Mouse (Mus musculus) urinary bladder, postnatal 25 days (tissue): ENCODE measurements around the gene Olfr544.

Experiments
- DNase-seq: peaks from one replicate; pipeline ENCODE4 v3.0.0; 2022; ENCODE audit warnings: low spot score

Gene Olfr544

DNA sequence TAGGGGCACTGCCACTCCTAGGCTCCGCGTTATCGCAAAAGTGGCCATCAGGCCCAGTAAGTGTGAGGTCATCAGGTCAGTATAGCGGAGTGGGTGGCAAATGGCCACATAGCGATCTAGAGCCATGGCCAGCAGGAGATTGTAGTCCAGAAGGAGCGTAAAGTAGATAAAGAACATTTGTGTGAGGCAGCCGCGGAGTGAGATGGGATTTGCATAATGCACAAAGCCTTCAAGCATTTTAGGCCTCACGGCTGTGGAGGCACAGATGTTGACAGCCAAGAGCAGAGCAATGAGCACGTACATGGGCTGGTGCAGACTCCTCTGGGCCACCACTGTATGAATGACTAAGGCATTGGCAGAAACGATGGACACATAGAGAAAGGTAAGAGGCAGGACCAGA is 10.7 kb downstream of the Olfr544 start:
- no peak for DNase-seq

DNA sequence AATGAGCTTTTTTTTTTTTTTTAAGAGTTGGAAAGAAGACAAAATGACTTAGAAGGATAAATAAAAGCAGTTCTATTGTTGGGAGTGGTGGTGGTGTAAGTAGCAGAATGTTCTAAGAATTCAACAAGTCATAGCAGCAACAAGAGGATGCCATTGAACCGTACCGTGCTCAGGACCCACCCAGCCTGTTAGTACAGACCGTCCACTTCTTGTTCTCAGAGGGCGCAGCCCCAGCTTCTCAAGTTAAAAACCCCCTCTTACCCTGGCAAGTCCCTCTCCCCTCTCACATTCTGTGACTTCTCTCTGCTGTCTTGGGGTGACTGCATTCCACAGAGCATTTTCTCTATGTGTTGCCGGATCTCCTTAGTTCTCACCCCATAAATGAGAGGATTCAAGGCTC is 11.5 kb downstream of the Olfr544 start:
- DNase-seq, result no peak

DNA sequence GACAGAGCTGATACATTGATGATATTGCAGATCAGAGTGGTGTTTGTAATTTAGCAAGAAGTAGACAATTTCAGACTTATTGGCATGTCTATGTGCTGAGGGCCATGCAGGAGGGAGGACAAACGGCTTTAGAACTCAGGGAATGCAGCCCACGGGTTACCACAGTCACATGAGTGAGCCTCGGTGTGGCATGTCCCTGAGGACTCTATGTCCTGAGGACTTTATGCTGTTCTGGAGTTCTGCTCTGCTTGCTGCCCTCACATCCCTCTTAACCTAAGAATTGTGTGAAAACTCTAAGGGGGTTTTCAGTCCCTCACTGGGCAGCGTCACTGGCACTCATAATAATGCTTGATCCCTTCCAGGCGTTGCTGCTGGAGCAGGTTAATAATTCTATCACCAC is 15.4 kb downstream of the Olfr544 start:
- no peak for DNase-seq

DNA sequence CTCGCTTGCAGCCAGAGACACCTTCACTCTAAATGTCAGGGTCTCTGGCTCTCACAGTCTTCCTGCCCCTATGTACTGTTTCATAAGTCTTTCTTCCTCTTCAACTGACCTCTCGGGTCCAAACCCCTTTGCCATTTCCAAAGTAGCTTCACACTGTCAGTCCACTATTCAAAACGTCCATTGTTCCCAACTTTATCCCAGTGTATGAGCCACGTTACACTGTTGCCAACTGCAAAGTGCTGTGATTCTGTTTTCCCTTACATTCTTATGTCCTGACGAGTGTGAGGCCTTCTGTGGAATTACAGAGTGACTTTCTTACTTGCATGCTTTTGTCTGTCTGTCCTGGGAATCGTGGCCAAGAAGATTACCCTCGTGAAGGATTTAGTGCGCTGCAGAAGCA is 20.5 kb downstream of the Olfr544 start:
- no peak for DNase-seq

DNA sequence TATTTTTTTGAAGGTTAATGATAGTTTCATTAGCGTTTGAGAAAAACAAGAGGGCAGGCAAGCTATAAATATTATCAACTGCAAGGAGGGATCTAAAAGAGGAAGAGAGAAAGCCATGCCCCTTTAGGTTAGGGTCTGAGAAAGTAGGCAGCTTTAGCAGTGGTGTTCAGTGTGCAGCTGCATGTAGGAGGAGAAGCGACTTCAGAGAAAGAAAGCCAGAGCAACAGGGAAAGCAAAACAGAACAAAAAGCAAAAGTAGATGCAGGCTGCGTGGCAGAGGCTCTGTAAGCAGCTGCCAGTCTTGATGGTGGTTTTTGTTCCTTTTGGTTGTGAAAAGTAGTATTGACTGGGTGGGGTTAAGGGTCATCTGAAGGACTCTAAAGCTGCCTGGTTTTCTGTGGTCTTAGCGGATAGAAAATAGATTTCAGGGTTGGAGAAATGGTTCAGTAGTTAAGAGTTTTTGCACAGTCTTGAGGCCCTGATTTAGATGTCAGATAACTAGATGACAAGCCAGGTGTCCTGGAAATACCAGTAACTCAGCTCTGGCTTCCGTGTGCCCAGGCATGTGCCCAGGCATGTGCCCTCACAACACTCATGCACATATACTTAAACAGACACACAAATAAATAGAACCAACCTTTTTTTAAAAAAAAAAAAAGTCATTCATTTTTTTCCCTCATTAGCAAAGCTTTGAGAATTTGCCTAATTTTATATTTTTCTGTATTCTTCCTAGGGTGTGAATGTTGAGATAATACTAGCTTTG is 29.3 kb downstream of the Olfr544 start:
- no peak for DNase-seq

DNA sequence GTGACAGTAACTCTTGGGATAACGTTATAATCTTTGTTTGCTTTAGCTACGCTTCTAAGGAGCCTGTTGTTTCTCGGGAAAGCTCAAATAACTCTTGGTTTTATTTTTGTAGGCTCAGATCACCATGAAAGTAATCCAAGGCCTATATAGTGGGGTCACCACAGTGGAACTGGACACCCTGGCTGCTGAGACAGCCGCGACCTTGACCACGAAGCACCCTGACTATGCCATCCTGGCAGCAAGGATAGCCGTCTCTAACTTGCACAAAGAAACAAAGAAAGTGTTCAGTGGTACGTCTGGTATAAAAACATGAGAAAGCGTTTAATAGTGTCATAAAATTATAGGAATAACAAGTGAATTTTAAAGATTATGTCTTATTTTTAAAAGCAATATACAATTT is 41.7 kb downstream of the Olfr544 start:
- DNase-seq, result no peak

DNA sequence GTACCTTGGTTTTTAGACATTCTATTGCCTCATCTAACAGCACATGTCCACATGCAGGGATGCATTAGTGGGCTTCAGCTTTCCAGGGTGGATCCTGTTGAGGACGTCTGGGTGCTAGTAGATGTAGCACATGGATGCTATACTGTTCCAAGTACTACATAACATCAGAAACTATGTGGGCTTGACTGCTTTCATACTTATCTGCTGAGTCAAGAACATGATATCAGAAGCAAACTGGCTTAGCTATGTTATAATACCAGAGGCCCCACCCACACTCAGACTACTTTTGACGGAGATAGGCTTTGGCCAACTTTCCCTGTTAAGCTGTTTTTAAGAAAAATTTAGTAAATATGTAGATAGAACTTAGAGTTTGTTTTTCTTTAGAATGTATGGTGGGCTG is 43.8 kb downstream of the Olfr544 start:
- DNase-seq, result no peak

DNA sequence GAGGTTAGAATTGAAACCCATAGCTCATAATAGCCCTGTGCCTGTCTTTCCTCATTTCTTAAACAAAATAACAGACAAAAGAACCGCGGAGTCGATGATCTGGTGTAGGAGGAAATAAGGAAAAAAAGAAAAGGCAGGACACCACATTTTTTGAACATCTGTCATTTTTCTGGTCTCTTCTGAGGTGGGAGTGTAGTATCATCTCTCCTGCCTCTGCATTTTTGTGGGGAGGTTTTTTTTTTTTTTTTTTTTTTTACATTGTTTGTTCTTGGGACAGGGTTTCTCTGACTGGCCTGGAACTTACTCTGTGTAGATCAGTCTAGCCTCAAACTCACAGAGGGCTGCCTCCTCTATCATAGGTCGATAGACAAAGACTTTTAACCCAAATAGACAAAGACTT is 45.7 kb downstream of the Olfr544 start:
- no peak for DNase-seq

DNA sequence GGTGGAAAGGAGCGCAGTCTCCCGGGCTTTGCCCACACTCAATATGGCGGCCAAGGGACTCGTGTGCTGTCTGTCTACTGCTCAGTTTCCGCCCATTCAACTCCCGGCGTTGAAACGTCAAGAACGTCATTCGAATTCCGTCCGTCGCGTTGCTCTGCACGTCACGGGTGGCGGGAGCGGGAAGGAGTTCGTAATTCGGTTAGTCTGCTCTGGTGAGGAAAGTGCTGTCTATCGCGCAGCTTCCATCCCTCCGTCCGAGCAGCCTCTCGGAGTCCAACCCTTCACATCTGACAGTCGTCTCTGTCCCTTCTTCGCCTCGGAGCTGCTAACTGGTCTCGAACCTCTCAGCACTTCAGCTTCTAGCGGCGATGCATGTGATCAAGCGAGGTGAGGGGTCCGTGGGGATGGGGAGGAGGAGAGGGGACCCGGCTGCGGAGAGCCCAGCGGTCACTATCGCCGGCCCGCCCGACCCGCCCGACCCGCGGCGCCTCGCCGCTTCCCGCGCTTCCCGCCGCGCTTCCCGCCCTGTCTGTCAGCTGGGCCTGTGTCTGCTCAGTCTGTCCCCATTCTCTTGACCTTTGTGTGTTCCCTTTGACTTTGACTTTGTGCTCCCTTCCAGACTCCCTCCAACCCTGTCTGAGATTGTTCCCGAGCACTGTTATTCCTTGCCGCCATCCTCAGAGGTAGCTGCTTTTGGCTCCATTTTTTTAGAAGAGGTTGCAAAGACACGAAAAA is 46.3 kb downstream of the Olfr544 start, which contains the start of gene Rrm1:
Gene Rrm1, plus strand, starts transcription at position 39 of the 735 bp plus-strand sequence.
- peak; percentile 85 for DNase-seq

DNA sequence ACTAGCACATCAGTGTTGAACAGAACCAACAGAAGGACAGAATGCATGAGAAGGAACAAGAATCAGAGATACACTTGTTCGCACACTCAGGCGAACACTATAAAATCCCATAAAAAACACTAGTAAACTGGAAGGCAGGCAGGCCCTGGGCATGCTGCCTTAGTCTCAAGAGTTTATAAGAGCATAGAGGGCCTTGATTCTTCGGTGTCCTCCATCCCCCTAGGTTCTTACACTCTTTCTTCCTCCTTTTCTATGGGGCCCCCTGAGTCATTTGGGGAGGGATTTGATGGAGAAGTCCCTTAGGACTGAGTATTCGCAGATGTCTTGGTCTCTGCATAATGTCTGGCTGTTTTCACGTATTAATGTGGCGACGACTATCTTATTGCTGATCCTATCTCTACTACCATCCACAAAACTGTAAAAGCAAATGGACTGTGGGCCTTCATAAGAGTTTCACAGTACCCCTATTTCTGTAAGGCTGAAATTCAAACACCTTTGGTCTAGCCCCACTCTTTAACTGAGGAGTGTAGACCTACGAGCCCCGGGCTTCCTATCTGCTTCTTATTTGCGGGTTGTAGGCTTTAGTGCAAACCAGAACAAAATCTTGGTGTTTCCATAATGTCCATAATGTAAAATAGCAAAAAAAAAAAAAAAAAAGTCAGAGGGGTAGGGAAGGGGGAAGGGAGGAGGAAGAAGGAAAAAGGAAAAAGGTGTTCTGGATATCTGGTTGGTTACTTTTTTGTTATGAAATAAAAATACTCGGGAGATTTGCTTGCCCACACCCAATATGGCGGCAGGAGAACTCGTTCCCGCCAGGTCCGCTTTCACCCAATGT is 47.1 kb downstream of the Olfr544 start:
- DNase-seq, result no peak

DNA sequence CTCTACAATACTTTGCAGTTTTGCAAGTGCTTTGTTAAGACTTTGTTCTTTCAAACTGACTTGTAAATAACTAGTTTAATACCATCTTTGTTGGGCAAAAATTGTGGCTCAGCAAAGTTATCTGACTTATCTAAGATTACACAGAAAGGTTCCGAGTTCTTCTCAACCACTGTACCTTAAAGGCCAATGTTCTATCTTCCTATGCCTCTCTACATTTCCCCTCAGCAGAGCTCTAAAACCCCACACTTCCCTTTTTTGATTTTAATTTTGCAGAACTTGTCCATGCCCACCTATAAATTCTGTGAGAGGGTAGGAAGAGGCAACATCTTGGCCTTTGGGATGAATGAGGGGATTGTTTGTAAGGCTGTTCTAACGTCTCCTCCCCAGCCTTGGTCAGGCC is 53.8 kb downstream of the Olfr544 start:
- DNase-seq, result no peak
